Mouse (Mus musculus) hindbrain, embryonic 16.5 days (tissue): ENCODE data around the gene Slc44a5. TPM values are rescaled to one million over a fixed set of nuclear protein-coding genes. Genes with fewer than 3 reads are reported as not detected.
"Not testable (repeated sequence)": the region's sequence is repeated elsewhere in the genome, so short reads cannot be mapped to it uniquely, and the experiment has no call there.

ENCODE experiments used
- ATAC-seq: fragments of 200-750 bp; cut with Nextera tagmentation; 2 replicates; pipeline ENCODE4 v1.8.0; 2017; ENCODE audit warnings: moderate TSS enrichment, moderate library complexity
- H3K27ac ChIP-seq: fragments of 300-500 bp; sonication (generic); 2 replicates; pipeline ENCODE4 v1.5.1; 2014; ENCODE audit warnings: low read depth, mild to moderate bottlenecking, control low read depth, low read length, moderate library complexity
- H3K27me3 ChIP-seq: fragments of 300-500 bp; sonication (generic); replicated peaks from 2 replicates; pipeline ENCODE4 v1.6.1; 2014; ENCODE audit warnings: low read length; ENCODE audit not compliant: control insufficient read depth, insufficient read depth
- H3K36me3 ChIP-seq: fragments of 300-500 bp; sonication (generic); 2 replicates; pipeline ENCODE4 v1.6.1; 2014; ENCODE audit warnings: mild to moderate bottlenecking, low read length, moderate library complexity, mixed read lengths; ENCODE audit not compliant: control insufficient read depth, insufficient read depth
- H3K4me1 ChIP-seq: fragments of 300-500 bp; sonication (generic); 2 replicates; pipeline ENCODE4 v1.6.1; 2014; ENCODE audit warnings: low read depth, low read length; ENCODE audit not compliant: control insufficient read depth, insufficient read depth
- H3K4me2 ChIP-seq: fragments of 300-500 bp; sonication (generic); 2 replicates; pipeline ENCODE4 v1.6.1; 2014; ENCODE audit warnings: mild to moderate bottlenecking, low read length, control low read depth, moderate library complexity
- H3K4me3 ChIP-seq: fragments of 300-500 bp; sonication (generic); 2 replicates; pipeline ENCODE4 v1.5.1; 2014; ENCODE audit warnings: mild to moderate bottlenecking, low read length, control low read depth, moderate library complexity
- H3K9ac ChIP-seq: fragments of 300-500 bp; sonication (generic); 2 replicates; pipeline ENCODE4 v1.6.1; 2014; ENCODE audit warnings: low read depth, mild to moderate bottlenecking, control low read depth, low read length, moderate library complexity
- H3K9me3 ChIP-seq: fragments of 300-500 bp; sonication (generic); 2 replicates; pipeline ENCODE4 v1.6.1; 2014; ENCODE audit warnings: mild to moderate bottlenecking, low read length, moderate library complexity; ENCODE audit not compliant: control insufficient read depth
- WGBS: fragments of 180-500 bp; shearing (Covaris S2); extraction: QIAGEN DNeasy Blood & Tissue Kit; methylation state at CpG from one replicate; pipeline ENCODE4 v1.1.7; 2014; 5-methylcytosine and 5-hydroxymethylcytosine counted together
- polyA plus RNA-seq: library from polyadenylated mRNA; unstranded; fragments of >200 nt; fragmentation: Nextera tagmentation; extraction: Ambion mirVana; gene quantifications from 2 replicates; pipeline ENCODE4 v1.2.1, GENCODE M21; 2015

Gene Slc44a5
- polyA plus RNA-seq, 1 experiment from 2014 or later = 7.5 TPM

DNA sequence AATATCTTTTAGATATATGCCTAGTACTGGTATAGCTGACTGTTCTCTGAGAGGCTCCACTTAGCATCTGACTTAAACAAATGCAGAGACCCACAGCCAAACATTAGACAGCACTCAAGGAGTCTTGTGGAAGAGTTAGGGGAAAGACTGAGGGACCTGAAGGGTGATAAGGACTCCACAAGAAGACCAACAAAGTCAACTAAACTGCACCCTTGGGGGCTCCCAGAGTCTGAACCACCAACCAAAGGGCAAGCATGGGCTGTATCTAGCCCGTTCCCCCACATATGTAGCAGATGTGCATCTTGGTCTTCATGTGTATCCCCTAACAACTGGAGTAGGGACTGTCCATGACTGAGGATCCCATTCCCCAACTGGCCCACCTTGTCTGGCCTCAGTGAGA is 271.7 kb downstream of the Slc44a5 start:
- no peaks in the 10 kb centered on the region for H3K4me1 ChIP-seq

DNA sequence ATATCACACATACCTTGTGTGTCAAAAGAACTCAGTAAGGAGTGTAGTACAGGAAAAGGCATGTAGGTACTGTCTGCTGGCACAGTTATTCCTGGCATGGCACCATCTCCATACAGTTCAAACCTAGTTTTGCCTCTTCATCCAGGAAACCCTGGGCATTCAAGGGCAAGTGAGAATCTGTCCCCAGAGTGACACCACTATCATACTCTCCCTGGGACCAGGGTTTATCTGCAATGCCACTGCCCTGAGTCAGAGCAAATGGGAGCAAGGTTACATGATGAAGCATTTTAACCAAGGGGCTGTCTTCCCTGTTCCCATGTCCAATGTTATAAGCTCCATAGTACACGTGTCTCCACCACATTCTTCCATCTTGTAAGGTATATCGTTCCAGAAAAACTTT is 278.2 kb downstream of the Slc44a5 start:
- no peaks in the 10 kb centered on the region for H3K27me3 ChIP-seq
- H3K4me3 ChIP-seq = no peak overlapping the region
- ATAC-seq = no peak
- no peaks in the 10 kb centered on the region for H3K36me3 ChIP-seq
- no peak overlapping the region for H3K27ac ChIP-seq
- H3K4me1 ChIP-seq = no peaks in the 10 kb centered on the region
- no peaks in the 10 kb centered on the region for H3K9me3 ChIP-seq
- WGBS = 83% methylated on average over 2 of the region's 2 CpGs
- no peak overlapping the region for H3K4me2 ChIP-seq
- no peak overlapping the region for H3K9ac ChIP-seq

More for the DNA sequence above, 271.7 kb downstream of the Slc44a5 start:
- H3K27ac ChIP-seq = no peak overlapping the region
- H3K9ac ChIP-seq = no peak overlapping the region
- H3K4me2 ChIP-seq = no peak overlapping the region
- ATAC-seq = no peak
- no peaks in the 10 kb centered on the region for H3K27me3 ChIP-seq
- no peaks in the 10 kb centered on the region for H3K36me3 ChIP-seq
- no peaks in the 10 kb centered on the region for H3K9me3 ChIP-seq
- WGBS = 74% methylated on average over 1 of the region's 1 CpGs
- no peak overlapping the region for H3K4me3 ChIP-seq

DNA sequence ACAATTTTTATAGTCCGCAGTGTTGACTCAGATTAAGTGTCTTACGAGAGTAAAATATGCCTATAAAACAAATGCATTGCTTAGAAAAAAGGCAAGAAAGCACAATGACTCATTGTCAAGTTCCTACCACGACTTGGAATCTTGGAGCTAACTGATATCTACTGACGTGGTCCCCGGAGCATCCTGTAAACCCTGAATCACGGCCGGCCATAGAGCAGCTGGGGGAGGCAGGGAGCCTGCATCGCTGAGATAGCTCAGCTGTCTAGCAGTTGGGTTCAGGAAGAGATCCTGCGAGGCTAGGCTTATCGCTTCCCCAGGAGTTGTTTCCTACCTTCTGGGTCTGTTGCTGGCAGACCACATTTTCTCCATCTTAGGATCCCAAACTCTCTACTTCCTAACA is 279.0 kb downstream of the Slc44a5 start:
- no peak overlapping the region for H3K27ac ChIP-seq
- no peaks in the 10 kb centered on the region for H3K36me3 ChIP-seq
- 77% methylated on average over 10 of the region's 10 CpGs for WGBS
- no peak overlapping the region for H3K4me2 ChIP-seq
- ATAC-seq = no peak
- H3K4me3 ChIP-seq = no peak overlapping the region
- no peaks in the 10 kb centered on the region for H3K4me1 ChIP-seq
- H3K9ac ChIP-seq = no peak overlapping the region
- no peaks in the 10 kb centered on the region for H3K27me3 ChIP-seq
- no peaks in the 10 kb centered on the region for H3K9me3 ChIP-seq

DNA sequence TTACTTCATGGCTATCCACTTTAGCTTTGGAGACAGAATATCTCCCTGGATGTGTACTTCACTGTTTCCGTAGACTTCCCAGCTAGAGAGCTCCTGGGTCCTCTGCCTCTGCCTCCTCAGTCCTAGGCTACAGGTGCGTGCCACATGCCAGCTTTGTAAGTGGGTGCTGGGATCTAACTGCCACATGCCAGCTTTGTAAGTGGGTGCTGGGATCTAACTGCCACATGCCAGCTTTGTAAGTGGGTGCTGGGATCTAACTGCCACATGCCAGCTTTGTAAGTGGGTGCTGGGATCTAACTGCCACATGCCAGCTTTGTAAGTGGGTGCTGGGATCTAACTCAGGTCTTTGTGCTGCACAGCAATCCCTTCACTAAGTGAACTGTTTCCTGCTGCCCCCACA is 281.0 kb downstream of the Slc44a5 start:
- not testable (repeated sequence) for H3K4me3 ChIP-seq, H3K27me3 ChIP-seq, H3K4me1 ChIP-seq, H3K27ac ChIP-seq, H3K36me3 ChIP-seq, H3K9me3 ChIP-seq, ATAC-seq, H3K9ac ChIP-seq, H3K4me2 ChIP-seq
- 93% methylated on average over 2 of the region's 2 CpGs for WGBS

DNA sequence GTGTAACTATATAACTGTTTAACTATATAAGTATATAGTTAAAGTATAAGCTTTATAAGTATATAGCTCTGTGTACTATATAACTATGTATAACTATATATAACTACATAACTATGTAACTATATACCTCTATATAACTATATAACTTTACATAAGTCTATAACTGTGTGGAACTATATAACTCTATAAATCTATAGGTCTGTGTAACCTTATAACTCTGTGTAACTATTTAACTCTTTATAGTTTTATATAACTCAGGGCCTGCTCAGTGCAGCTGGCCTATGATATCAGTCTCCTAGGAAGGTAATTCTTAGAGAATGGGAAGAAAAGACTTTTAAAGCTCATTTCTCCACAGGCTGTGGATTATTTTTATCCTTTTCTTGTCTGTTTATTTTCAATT is 284.1 kb downstream of the Slc44a5 start:
- Histone ChIP-seq H3K9me3 (no peaks in the 10 kb centered on the region), H3K36me3 (0 out of 2 replicates have a peak, but pooled peaks cover 2% of the 10 kb centered on the region), H3K27me3 (no peaks in the 10 kb centered on the region), H3K9ac (no peak overlapping the region), H3K4me2 (no peak overlapping the region), H3K4me3 (no peak overlapping the region), H3K4me1 (no peaks in the 10 kb centered on the region), H3K27ac (no peak overlapping the region)
- no peak for ATAC-seq

DNA sequence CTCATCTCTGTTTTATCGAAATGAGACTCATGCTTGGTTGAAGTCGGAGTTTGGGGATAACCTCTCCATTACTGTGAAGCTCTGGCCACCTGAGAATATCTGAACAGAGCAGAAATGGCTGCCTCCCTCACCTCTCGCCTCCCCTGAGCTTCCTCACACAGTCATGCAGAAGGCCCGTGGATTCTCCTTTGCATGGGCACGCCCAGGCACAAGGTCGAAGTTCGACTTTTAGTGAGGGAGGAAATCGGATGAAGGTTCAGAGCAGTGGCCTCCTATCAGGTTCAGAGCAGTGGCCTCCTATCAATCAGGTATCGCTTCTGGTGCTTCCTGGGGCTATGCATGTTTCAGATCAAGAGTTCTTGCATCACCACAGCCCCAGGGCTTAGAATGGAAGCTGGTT is 295.1 kb downstream of the Slc44a5 start:
- no peak for ATAC-seq
- H3K9me3 ChIP-seq = no peaks in the 10 kb centered on the region
- no peaks in the 10 kb centered on the region for H3K36me3 ChIP-seq
- H3K27me3 ChIP-seq = no peaks in the 10 kb centered on the region
- 83% methylated on average over 9 of the region's 9 CpGs for WGBS
- H3K4me3 ChIP-seq = no peak overlapping the region
- no peak overlapping the region for H3K4me2 ChIP-seq
- no peak overlapping the region for H3K9ac ChIP-seq
- H3K4me1 ChIP-seq = no peaks in the 10 kb centered on the region
- no peak overlapping the region for H3K27ac ChIP-seq

DNA sequence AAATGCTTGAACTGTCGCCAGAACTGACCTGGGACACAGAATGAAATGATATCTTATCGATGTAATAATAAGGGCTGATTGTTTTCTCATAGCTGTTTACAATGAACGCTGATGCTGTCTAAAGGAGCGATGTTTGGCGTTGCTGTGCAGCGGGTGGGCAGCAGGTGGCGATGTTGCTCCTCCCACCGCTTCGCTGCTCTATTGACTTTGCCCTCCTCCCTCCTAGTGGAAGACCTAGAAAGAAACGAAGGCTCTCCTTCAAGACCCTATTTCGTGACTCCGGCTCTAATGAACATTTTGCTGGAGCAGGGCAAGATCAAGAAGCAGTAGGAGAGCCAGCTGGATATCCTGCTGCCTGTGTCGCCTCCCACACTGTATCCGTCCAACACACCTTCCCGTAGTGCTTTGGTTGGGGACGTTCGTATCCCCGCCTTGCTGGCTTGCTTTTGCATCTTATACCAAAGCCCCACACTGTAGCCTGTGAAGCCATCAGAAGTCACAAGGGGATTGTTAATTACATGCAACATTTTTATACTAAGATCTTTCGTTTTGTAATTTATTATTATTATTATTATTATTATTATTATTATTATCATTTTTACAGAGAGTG is 296.6 kb downstream of the Slc44a5 start:
- 13% methylated on average over 19 of the region's 19 CpGs for WGBS
- ATAC-seq = peak; percentile 94
- Histone ChIP-seq H3K4me3 (peak overlapping the region; percentile 25), H3K4me2 (peak overlapping the region; percentile 59), H3K4me1 (no peaks in the 10 kb centered on the region), H3K9me3 (no peaks in the 10 kb centered on the region), H3K9ac (peak overlapping the region; percentile 60), H3K27ac (no peak overlapping the region), H3K27me3 (no peaks in the 10 kb centered on the region), H3K36me3 (no peaks in the 10 kb centered on the region)

DNA sequence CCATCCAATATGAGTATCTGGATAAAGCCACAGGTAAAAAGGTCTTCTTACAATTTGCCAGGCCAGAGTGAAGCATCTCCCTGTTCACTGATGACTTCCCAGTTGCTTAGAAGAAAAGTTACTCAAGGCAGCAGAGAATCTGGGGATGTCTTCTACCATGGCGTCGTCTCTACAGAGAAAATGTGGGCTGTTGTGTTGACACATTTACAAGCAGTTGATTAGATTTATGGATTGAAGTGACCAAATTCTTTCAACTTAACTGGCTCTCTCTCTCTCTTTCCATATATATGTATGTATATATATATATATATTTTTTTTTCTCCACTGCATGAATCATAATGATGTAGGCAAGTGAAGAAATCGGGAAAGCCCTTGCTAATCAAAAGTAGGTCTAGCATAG is 301.4 kb downstream of the Slc44a5 start:
- Histone ChIP-seq H3K27me3 (no peaks in the 10 kb centered on the region), H3K4me3 (no peak overlapping the region), H3K27ac (no peak overlapping the region), H3K36me3 (no peaks in the 10 kb centered on the region), H3K9me3 (no peaks in the 10 kb centered on the region), H3K4me2 (no peak overlapping the region), H3K9ac (no peak overlapping the region), H3K4me1 (no peaks in the 10 kb centered on the region)
- 89% methylated on average over 3 of the region's 3 CpGs for WGBS
- no peak for ATAC-seq

DNA sequence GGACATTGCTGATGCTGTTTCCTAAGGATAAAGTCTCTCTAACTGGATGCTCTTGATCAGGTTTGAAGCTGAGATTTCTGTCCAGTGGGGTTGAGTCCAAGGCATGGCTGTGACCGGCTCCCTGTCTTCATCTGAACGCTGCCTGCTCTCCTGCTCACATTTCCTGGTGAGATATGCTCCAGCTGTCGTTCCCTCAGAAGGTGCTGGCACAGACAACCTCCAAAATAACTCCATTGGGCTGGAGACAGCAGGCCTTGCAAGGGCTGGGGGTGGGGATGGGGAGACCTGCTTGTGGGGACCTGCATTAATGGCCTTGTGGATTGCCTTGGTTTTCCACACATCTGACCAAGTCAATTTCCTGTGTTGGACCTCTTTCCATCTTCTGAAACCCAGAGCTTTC is 311.0 kb downstream of the Slc44a5 start:
- no peak overlapping the region for H3K9ac ChIP-seq
- ATAC-seq = no peak
- no peaks in the 10 kb centered on the region for H3K27me3 ChIP-seq
- H3K27ac ChIP-seq = no peak overlapping the region
- no peak overlapping the region for H3K4me2 ChIP-seq
- WGBS = 65% methylated on average over 3 of the region's 3 CpGs
- no peaks in the 10 kb centered on the region for H3K4me1 ChIP-seq
- H3K36me3 ChIP-seq = no peaks in the 10 kb centered on the region
- no peak overlapping the region for H3K4me3 ChIP-seq
- H3K9me3 ChIP-seq = no peaks in the 10 kb centered on the region

DNA sequence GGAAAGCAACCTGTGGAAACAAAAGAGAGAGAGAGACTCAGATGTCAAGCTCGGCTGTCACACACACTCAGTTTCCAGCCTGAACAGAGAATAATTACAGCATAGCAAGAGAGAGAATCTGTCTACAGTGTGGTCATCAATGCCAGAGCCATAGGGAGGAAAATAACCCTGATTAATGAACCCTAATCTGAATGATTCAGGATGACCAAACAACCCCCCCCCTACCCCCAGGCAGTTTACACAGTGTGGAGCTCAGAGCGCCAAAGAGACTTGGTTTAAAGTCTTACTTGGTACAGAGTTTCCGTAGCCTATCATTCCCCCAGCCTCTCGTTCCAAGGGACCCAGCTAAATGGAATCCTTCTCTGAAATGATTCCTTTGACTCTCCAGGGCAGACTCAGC is 312.1 kb downstream of the Slc44a5 start:
- 72% methylated on average over 4 of the region's 4 CpGs for WGBS
- no peak for ATAC-seq

More for the DNA sequence above, 312.1 kb downstream of the Slc44a5 start:
- Histone ChIP-seq H3K9ac (no peak overlapping the region), H3K27ac (no peak overlapping the region), H3K4me3 (no peak overlapping the region), H3K36me3 (no peaks in the 10 kb centered on the region), H3K4me1 (no peaks in the 10 kb centered on the region), H3K4me2 (no peak overlapping the region), H3K9me3 (no peaks in the 10 kb centered on the region), H3K27me3 (no peaks in the 10 kb centered on the region)
